Mouse (Mus musculus) cerebellum, postnatal 14 days (tissue): ENCODE results near the gene Gm28051.

Experiments
- DNase-seq, 2 experiments: peaks; one replicate each; pipeline ENCODE4 v3.0.0; 2021; ENCODE audit warnings: mixed read lengths in 2 of 2

The Gm28051 gene

GRCm38 (mm10) chr12:102705906-102706640 lies 51.5 kb downstream of the Gm28051 start:
- no peak for DNase-seq

DNA sequence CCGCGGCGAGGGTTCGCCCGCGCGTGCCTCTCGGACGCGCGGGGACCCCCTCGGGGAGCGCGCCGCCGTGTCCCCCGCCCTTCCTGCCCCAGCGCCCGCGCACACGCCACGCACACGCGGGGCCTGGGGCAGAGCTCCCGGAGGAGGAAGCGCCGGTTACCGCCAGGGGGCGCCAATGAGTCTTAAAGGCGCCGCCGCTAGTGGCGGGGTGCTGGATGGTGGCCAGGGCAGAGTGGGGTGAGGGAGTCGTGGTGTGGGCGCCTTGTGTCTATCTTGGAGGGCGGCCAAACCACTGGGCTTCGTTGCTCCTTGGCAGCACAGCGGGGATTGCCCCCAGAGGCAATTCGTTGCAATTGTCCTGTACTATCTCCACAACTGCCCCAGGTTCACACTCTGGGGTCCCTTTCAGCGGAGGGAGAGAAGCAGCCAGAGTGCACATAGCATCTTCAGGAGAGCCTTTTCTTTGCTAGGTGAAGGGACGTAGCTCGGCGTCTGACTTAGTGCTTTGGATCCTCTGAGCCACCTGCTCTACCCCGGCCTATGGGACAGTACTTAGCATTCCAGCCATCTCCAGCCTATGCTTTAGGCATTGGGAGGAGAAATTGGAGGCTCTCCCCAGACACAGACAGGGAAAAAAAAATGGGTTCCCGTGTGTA lies 52.2 kb downstream of the Gm28051 start:
- DNase-seq, result peak; percentile 95 to 98

- peak; percentile 68 to 76 for DNase-seq
Measured at GRCm38 (mm10) chr12:102704457-102705198, 52.9 kb downstream of the Gm28051 start, which contains the start of gene Itpk1. Itpk1 (minus strand) TSS chr12:102704930.

DNA sequence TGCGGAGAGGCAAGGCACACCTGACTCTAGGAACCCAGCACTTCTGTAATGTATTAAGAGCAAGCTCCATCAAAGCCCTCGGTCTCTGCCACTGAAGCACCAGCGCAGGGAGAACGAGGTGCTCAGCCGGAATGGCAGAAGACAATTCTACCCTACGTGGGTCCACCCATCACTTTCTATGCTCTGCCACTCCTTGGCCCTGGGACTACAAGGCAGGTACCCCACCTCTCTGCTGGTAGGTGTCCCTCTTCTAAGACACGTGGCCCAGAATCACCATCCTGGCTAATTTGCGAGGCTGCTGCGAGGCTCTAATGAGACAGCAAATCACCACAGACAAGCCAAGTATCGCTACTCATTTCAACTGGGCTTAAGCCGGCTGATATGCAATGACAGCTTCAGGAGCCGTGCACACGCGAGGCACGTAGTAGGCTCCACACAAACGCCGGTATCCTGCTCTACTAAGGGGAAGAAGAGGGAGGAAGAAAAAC lies 53.6 kb downstream of the Gm28051 start:
- DNase-seq, result peak in 1 of 2 experiments; percentile 48

DNA sequence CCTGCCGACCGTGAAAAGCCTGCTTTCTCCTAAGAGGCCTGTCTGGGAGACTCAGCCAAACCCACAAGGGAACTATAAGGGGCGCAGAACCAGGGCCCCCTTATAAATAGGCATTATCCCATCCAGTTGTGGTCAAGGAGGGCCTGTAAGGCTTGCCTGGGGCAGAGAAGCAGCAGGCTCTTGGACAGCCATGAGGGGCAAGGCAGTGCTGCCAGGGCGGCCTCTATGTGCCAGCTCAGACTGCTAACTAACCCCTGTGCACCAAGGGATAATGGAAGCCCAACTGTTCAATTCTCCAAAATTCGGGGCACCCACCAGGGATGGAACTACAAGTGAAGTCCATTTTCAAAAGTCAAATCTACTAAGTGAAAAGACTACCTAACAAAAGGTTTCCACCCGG lies 54.1 kb downstream of the Gm28051 start:
- DNase-seq, result peak in 1 of 2 experiments; percentile 59

- DNase-seq, result peak; percentile 71 to 75
Measured at GRCm38 (mm10) chr12:102703111-102703412, 54.5 kb downstream of the Gm28051 start.

- DNase-seq, result peak; percentile 91 to 97
Measured at GRCm38 (mm10) chr12:102702356-102703110, 55.0 kb downstream of the Gm28051 start.

- DNase-seq, result no peak
Measured at GRCm38 (mm10) chr12:102701691-102702207, 55.8 kb downstream of the Gm28051 start.

DNA sequence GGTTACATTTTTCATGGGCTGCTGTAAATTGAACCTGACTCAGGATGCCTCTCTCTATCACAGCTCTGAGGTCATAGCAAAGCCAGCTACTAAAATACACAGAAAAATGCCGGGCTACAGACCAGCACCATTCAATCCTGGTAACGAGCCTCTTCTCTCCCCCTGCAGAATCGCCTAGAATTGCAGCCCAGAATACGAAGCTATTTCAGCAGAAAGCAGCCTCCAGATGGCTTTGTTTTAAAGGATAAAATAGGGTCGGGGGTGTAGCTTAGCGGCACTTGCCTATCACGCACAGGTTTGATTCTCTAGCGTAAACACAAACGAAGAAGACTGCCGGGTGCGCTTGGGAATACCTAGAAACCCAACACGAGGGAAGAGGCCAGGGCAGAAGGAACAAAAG lies 57.1 kb downstream of the Gm28051 start:
- DNase-seq, result no peak

- DNase-seq, result no peak
Measured at GRCm38 (mm10) chr12:102699156-102699555, 58.4 kb downstream of the Gm28051 start.

DNA sequence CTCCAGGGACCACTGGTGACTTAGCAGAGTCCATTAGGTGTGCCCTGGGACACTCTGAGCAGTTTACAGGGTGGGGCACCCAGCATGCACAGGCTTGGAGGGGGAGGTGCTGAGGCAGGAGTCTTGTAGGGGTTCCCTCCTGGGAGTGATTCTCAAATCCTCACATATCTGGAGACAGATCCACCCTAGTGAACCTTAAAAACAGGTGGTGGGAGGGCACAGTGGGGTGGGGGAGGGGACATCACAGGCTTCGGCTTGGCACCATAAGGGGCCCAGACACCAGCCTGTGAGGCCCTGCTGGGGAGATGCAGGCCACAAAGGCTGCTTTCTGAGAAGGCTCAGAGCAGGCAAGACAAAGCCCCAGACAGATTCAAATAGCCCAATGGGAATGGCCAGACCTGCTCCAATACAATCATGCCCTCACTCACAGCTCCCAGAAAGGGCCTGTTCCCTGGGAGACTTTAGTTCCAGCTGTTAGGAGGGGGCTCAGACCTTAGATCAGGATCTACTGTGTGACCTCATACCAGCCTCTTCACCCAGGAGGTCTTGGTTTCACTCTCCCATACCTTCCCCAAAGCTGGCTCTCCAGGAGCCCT lies 59.4 kb downstream of the Gm28051 start:
- DNase-seq, result no peak

DNA sequence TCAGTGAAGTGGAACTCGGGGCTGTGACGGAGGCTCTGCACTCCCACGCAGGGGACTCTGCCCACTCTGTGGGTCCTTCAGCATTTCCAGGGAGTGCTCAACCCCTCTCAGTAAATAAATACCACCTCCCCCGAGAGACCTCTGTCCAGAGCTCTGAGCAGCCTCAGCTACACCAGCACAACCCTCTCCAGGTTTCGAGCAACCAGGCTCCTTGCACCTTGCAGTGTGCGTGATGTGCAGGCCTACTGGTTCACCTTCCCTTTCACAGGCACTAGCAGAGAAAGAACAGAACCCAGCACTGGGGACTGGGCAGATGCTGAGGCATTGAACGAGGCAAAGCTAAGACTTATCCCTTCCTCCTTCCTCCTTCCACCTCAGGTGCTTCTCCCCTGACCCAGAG lies 60.2 kb downstream of the Gm28051 start:
- DNase-seq, result no peak

DNA sequence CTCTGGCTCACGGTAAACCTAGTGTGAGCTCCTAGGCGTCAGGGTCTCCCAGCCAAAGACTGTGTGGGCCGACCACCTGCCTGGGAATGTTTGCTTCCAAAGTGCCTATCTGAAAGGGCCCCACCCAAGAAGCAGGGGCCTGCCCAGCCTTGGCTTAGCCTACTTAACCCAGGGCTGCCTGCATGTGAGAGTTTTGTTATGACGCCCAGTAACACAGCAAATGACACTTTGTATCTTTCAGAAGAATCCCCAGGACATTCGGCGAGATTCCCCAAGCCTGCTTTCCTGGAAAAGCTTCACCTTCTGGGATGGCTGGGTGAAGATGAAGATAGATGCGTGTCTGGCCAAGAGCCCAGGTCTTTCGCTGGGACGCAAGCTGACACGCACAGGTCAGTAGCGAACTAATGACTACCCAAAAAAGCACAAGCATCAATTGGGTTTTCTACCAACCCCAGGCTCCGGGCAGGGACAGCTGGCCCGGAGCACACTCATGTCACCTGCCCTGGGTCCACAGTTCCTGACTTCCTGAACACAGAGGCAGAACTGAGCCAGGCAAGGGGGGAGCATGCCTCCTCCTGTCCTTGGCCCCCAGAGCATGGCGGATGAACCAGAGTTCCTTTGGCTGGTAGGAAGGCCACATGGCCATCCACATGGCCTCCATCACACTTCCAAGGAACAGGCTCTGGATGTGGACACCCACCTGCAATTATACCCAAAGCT lies 60.8 kb downstream of the Gm28051 start:
- DNase-seq, result peak; percentile 23 to 31

DNA sequence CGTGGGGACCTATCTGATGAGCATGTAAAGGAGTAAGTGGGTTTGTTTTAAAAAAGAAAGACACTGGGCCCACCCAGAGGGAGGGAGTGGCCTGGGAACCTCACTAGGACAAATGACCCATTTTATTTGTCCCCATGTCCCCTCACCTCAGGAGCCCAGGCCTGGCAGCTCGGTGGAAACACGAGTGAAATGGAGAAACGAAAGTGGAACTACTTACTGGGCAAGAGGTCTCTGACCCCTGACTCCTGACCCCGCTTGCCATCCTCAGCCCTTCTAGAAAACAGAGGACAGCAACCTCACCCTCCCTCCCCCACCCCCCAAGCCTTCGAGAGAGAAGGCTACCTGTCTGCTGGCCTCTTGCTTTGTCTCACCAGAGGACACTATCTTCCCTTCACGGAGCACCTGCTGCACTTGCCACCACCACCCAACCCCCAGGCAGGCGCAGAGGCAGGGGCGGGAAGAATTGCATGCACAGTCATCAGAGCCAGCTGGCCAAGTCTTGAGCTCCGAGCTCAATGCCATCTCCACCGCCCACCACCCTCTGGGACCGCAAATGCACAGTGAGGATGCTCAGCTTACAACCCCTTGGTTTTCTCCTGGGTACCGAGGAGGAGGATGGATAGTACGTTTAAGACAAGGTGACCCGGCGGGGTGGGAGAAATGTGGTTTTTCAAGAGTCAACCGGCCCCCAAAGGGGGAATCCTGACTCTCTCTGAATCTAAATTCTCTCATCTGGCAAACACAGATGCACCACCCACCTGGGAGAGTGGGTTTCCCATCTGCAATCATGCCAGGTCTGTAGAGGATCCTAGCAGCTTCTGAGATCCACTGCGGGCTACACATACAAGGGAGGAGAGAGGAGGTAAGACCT lies 62.0 kb downstream of the Gm28051 start:
- peak; percentile 35 to 38 for DNase-seq

- DNase-seq, result peak in 1 of 2 experiments; percentile 62
Measured at GRCm38 (mm10) chr12:102691761-102692160, 65.8 kb downstream of the Gm28051 start.

DNA sequence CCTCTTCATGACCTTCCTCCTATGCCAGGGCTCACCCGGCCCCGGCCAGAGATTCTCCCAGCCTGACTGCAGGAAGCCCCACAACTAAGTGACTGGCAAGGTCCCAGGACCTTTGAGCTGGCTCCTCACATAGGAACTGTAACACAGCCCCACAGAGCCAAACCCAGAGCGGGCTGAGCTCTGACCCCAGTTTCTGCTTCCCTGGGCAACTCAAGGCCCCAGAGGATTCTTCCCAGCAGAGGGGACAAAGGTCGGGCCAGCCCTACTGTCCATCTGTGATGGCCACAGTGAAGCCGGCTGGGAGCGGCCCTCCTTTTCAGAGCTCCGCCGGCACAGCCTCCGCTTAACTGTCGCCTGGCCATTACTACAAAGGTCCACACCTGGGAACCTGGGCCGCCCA lies 66.4 kb downstream of the Gm28051 start:
- peak in 1 of 2 experiments; percentile 33 for DNase-seq

DNA sequence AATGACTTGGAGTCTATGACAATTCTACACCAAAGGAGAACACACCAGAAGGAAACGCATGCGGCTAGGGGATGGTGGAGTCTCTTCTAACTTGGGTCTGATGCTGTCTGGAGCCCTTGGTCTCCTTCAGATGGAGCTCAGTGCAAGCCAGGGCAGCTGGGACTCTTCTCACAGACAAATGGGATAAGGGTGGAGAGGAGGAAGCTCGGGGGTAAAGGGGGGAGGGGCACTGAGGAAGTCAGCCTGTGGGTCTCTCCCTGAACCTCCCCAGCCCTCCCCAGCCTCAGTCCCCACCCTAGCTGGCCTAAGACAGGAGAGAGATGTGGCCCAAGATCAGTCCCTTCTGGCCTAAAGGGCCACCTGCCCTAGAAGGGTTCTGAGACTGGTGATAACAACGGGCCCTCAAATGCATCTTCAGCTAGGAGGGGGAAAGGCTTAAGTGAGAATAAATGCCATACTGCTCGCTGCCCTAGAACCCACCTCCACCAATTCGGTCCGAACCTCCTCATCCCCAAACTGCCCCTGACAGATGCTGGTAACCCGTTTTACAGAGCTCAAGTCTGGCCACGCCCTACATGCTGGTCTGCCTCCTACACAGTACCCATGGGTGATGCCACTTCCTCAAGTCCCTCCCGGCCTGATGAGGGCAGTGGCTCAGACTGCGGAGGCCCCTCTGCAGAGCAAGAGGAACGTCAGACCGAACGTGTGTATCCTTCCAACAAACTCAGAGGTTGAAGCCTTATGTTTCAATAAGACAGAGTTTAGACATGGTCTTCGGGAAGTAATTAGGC lies 67.6 kb downstream of the Gm28051 start:
- DNase-seq, result no peak

GRCm38 (mm10) chr12:102686321-102686720 lies 71.2 kb downstream of the Gm28051 start:
- DNase-seq, result no peak

GRCm38 (mm10) chr12:102685523-102685931 lies 72.0 kb downstream of the Gm28051 start:
- DNase-seq, result peak in 1 of 2 experiments; percentile 40
